Mouse (Mus musculus): ENCODE measurements at regions not wholly inside any gene's neighbourhood (a gene's known extent, or its start where the extent isn't known, plus 50 kb on each side); places are given as distances from the start of the nearest gene placed in this dataset.

- DNase-seq (ENCODE audit: low read depth): no peak
- no peak for TF ChIP-seq POLR2A (IDR thresholded peaks at IDR 0.05; ENCODE audit: borderline replicate concordance, extremely low read depth, insufficient read depth, insufficient read length, poor library complexity, severe bottlenecking)
- TF ChIP-seq CTCF (IDR thresholded peaks at IDR 0.05; ENCODE audit: borderline replicate concordance, extremely low read depth, insufficient read depth, insufficient read length): no peak
Measured at GRCm38 (mm10) chr7:119291442-119291841, 107.0 kb upstream of the Gpr139 start.

GRCm38 (mm10) chr7:119285290-119285689 lies 100.9 kb upstream of the Gpr139 start:
- TF ChIP-seq POLR2A (IDR thresholded peaks at IDR 0.05; ENCODE audit: borderline replicate concordance, extremely low read depth, insufficient read depth, insufficient read length, poor library complexity, severe bottlenecking): no peak
- TF ChIP-seq CTCF (IDR thresholded peaks at IDR 0.05; ENCODE audit: borderline replicate concordance, extremely low read depth, insufficient read depth, insufficient read length): no peak
- peak; percentile 71 for DNase-seq (ENCODE audit: low read depth)

- no peak for DNase-seq (ENCODE audit: low read depth)
- TF ChIP-seq POLR2A (IDR thresholded peaks at IDR 0.05; ENCODE audit: borderline replicate concordance, extremely low read depth, insufficient read depth, insufficient read length, poor library complexity, severe bottlenecking): no peak
- no peak for TF ChIP-seq CTCF (IDR thresholded peaks at IDR 0.05; ENCODE audit: borderline replicate concordance, extremely low read depth, insufficient read depth, insufficient read length)
Measured at GRCm38 (mm10) chr7:119279896-119280661, 95.7 kb upstream of the Gpr139 start.

GRCm38 (mm10) chr7:119272621-119273020 lies 88.2 kb upstream of the Gpr139 start:
- DNase-seq (ENCODE audit: low read depth): no peak
- no peak for TF ChIP-seq CTCF (IDR thresholded peaks at IDR 0.05; ENCODE audit: borderline replicate concordance, extremely low read depth, insufficient read depth, insufficient read length)
- TF ChIP-seq POLR2A (IDR thresholded peaks at IDR 0.05; ENCODE audit: borderline replicate concordance, extremely low read depth, insufficient read depth, insufficient read length, poor library complexity, severe bottlenecking): no peak

GRCm38 (mm10) chr7:119271427-119271826 lies 87.0 kb upstream of the Gpr139 start:
- DNase-seq (ENCODE audit: low read depth): no peak
- TF ChIP-seq CTCF (IDR thresholded peaks at IDR 0.05; ENCODE audit: borderline replicate concordance, extremely low read depth, insufficient read depth, insufficient read length) (no peak), POLR2A (IDR thresholded peaks at IDR 0.05; ENCODE audit: borderline replicate concordance, extremely low read depth, insufficient read depth, insufficient read length, poor library complexity, severe bottlenecking) (no peak)

GRCm38 (mm10) chr7:119270826-119271420 lies 86.5 kb upstream of the Gpr139 start:
- DNase-seq (ENCODE audit: low read depth): peak; percentile 50
- no peak for TF ChIP-seq CTCF (IDR thresholded peaks at IDR 0.05; ENCODE audit: borderline replicate concordance, extremely low read depth, insufficient read depth, insufficient read length)
- TF ChIP-seq POLR2A (IDR thresholded peaks at IDR 0.05; ENCODE audit: borderline replicate concordance, extremely low read depth, insufficient read depth, insufficient read length, poor library complexity, severe bottlenecking): no peak

GRCm38 (mm10) chr7:119258222-119258621 lies 73.8 kb upstream of the Gpr139 start:
- no peak for DNase-seq (ENCODE audit: low read depth)
- TF ChIP-seq CTCF (IDR thresholded peaks at IDR 0.05; ENCODE audit: borderline replicate concordance, extremely low read depth, insufficient read depth, insufficient read length) (no peak), POLR2A (IDR thresholded peaks at IDR 0.05; ENCODE audit: borderline replicate concordance, extremely low read depth, insufficient read depth, insufficient read length, poor library complexity, severe bottlenecking) (no peak)

GRCm38 (mm10) chr7:119256916-119257315 lies 72.5 kb upstream of the Gpr139 start:
- DNase-seq (ENCODE audit: low read depth): no peak
- no peak for TF ChIP-seq POLR2A (IDR thresholded peaks at IDR 0.05; ENCODE audit: borderline replicate concordance, extremely low read depth, insufficient read depth, insufficient read length, poor library complexity, severe bottlenecking)
- TF ChIP-seq CTCF (IDR thresholded peaks at IDR 0.05; ENCODE audit: borderline replicate concordance, extremely low read depth, insufficient read depth, insufficient read length): no peak

GRCm38 (mm10) chr7:119252742-119253141 lies 68.3 kb upstream of the Gpr139 start:
- no peak for DNase-seq (ENCODE audit: low read depth)

GRCm38 (mm10) chr7:119251679-119252078 lies 67.3 kb upstream of the Gpr139 start:
- TF ChIP-seq CTCF (IDR thresholded peaks at IDR 0.05; ENCODE audit: borderline replicate concordance, extremely low read depth, insufficient read depth, insufficient read length) (no peak), POLR2A (IDR thresholded peaks at IDR 0.05; ENCODE audit: borderline replicate concordance, extremely low read depth, insufficient read depth, insufficient read length, poor library complexity, severe bottlenecking) (no peak)
- DNase-seq (ENCODE audit: low read depth): no peak

More at GRCm38 (mm10) chr7:119252742-119253141, 68.3 kb upstream of the Gpr139 start:
- TF ChIP-seq POLR2A (IDR thresholded peaks at IDR 0.05; ENCODE audit: borderline replicate concordance, extremely low read depth, insufficient read depth, insufficient read length, poor library complexity, severe bottlenecking): no peak

- no peak for DNase-seq (ENCODE audit: low read depth)
- TF ChIP-seq POLR2A (IDR thresholded peaks at IDR 0.05; ENCODE audit: borderline replicate concordance, extremely low read depth, insufficient read depth, insufficient read length, poor library complexity, severe bottlenecking) (no peak), CTCF (IDR thresholded peaks at IDR 0.05; ENCODE audit: borderline replicate concordance, extremely low read depth, insufficient read depth, insufficient read length) (no peak)
Measured at GRCm38 (mm10) chr7:119250381-119250780, 66.0 kb upstream of the Gpr139 start.

- peak; percentile 13 for DNase-seq (ENCODE audit: low read depth)
- no peak for TF ChIP-seq POLR2A (IDR thresholded peaks at IDR 0.05; ENCODE audit: borderline replicate concordance, extremely low read depth, insufficient read depth, insufficient read length, poor library complexity, severe bottlenecking)
- TF ChIP-seq CTCF (IDR thresholded peaks at IDR 0.05; ENCODE audit: borderline replicate concordance, extremely low read depth, insufficient read depth, insufficient read length): no peak
Measured at GRCm38 (mm10) chr7:119244785-119245184, 60.4 kb upstream of the Gpr139 start.

Measured in brain, embryonic 14.5 days (tissue).